Mouse (Mus musculus): ENCODE results near the gene Prepl. TPM values are rescaled to one million over a fixed set of nuclear protein-coding genes. Genes with fewer than 3 reads are reported as not detected.

The Prepl gene
- polyA plus RNA-seq, 1 experiment from 2014 or later, result 26.6 TPM

GRCm38 (mm10) chr17:85063560-85063959, 26.5 kb downstream of the Prepl start:
- H3K9me3 ChIP-seq, result no peaks in the 10 kb centered on the region
- no peak overlapping the region for H3K4me3 ChIP-seq (replicated peaks)
- H3K9ac ChIP-seq, result no peak overlapping the region
- H3K4me1 ChIP-seq (replicated peaks), result no peaks in the 10 kb centered on the region
- no peak overlapping the region for H3K4me2 ChIP-seq (replicated peaks)
- 89% methylated on average over 7 of the region's 7 CpGs for WGBS
- H3K27ac ChIP-seq, result no peak overlapping the region
- H3K36me3 ChIP-seq, result peaks cover 5% of the 10 kb centered on the region
- H3K27me3 ChIP-seq (replicated peaks), result no peaks in the 10 kb centered on the region
- no peak for ATAC-seq

DNA sequence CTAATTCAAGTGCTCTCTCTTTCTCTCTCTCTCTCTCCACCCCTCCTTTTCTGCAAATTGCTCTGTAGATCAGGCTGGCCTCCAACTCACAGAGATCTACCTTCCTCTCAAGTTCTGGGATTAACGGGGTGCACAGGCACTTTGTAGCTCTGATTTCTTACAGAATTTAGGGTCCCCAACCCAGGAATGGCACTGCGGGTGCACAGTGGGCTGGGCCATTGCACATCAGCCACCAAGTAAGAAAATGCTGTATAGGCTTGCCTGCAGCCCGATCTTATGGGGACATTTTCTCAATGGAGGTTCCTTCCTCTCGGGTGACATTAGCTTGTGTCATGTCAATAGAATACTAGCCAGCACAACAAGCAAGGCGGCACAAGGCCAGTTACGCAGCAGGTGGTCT, 30.9 kb downstream of the Prepl start:
- peaks cover 5% of the 10 kb centered on the region for H3K36me3 ChIP-seq
- no peaks in the 10 kb centered on the region for H3K9me3 ChIP-seq
- no peaks in the 10 kb centered on the region for H3K4me1 ChIP-seq (replicated peaks)
- WGBS, result 92% methylated on average over 6 of the region's 6 CpGs
- H3K27me3 ChIP-seq (replicated peaks), result no peaks in the 10 kb centered on the region
- H3K27ac ChIP-seq, result no peak overlapping the region
- H3K9ac ChIP-seq, result no peak overlapping the region
- H3K4me3 ChIP-seq (replicated peaks), result no peak overlapping the region
- H3K4me2 ChIP-seq (replicated peaks), result no peak overlapping the region
- no peak for ATAC-seq

GRCm38 (mm10) chr17:85058276-85058675, 31.8 kb downstream of the Prepl start:
- no peaks in the 10 kb centered on the region for H3K27me3 ChIP-seq (replicated peaks)
- H3K9ac ChIP-seq, result no peak overlapping the region
- no peaks in the 10 kb centered on the region; the same call in 1 of the 2 replicates for H3K36me3 ChIP-seq
- no peak for ATAC-seq
- no peak overlapping the region for H3K27ac ChIP-seq
- no peaks in the 10 kb centered on the region for H3K4me1 ChIP-seq (replicated peaks)
- WGBS, result 90% methylated on average over 7 of the region's 7 CpGs
- H3K4me3 ChIP-seq (replicated peaks), result no peak overlapping the region
- no peak overlapping the region for H3K4me2 ChIP-seq (replicated peaks)
- H3K9me3 ChIP-seq, result no peaks in the 10 kb centered on the region

DNA sequence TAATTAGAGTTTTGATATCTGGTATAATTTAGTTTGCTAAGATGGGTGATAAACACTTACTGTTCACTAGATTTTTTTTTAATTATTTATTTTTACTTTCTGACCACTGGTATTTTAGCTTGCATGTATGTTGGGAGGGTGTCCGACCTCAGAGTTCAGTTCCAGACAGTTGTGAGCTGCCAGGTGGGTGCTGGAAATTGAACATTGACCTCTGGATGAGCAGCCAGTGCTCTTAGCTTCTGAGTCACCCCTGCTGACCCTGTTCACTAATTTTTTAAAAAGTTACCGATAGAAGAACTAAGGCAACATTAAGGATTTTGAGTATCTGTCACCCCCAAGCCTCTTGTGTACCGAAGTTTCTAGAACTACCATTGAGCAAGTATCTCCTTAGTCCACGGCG, 41.7 kb downstream of the Prepl start:
- Histone ChIP-seq H3K9ac (no peak overlapping the region), H3K36me3 (no peaks in the 10 kb centered on the region), H3K4me3 (replicated peaks) (no peak overlapping the region), H3K4me1 (replicated peaks) (0 out of 2 replicates have a peak, but pooled peaks cover 4% of the 10 kb centered on the region), H3K27ac (no peak overlapping the region), H3K4me2 (replicated peaks) (no peak overlapping the region), H3K9me3 (no peaks in the 10 kb centered on the region), H3K27me3 (replicated peaks) (no peaks in the 10 kb centered on the region)
- WGBS, result 91% methylated on average over 5 of the region's 5 CpGs
- ATAC-seq, result no peak

GRCm38 (mm10) chr17:85045160-85045559, 44.9 kb downstream of the Prepl start:
- Histone ChIP-seq H3K36me3 (no peaks in the 10 kb centered on the region), H3K4me1 (replicated peaks) (peaks cover 4% of the 10 kb centered on the region; the same call in 1 of the 2 replicates), H3K9ac (no peak overlapping the region), H3K4me3 (replicated peaks) (no peak overlapping the region), H3K4me2 (replicated peaks) (no peak overlapping the region), H3K27me3 (replicated peaks) (no peaks in the 10 kb centered on the region), H3K27ac (no peak overlapping the region), H3K9me3 (no peaks in the 10 kb centered on the region)
- WGBS, result 83% methylated on average over 12 of the region's 12 CpGs
- ATAC-seq, result no peak

DNA sequence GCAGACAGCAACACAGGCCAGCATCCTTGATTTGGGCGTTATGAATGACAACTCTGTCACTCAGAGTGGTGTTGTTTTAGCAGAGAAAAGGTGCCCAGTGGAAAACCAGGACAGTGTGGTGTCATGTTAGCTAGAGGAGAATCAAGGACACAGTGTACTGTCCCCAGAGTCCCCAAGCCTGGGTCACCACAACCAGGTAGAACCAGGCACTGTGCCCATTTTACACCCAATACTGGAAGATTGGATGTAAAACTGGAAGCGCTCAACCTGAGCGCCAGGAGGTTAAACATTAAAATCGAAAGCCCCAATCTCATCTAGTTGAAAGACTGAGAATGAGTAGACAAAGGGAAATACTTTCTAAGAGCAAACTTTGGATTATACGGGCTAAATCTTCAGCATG, 45.6 kb downstream of the Prepl start:
- Histone ChIP-seq H3K4me3 (replicated peaks) (no peak overlapping the region), H3K4me1 (replicated peaks) (peaks cover 4% of the 10 kb centered on the region; the same call in 1 of the 2 replicates), H3K9ac (no peak overlapping the region), H3K27me3 (replicated peaks) (no peaks in the 10 kb centered on the region), H3K27ac (no peak overlapping the region), H3K9me3 (no peaks in the 10 kb centered on the region), H3K4me2 (replicated peaks) (no peak overlapping the region), H3K36me3 (no peaks in the 10 kb centered on the region)
- no peak for ATAC-seq
- 82% methylated on average over 5 of the region's 5 CpGs for WGBS

DNA sequence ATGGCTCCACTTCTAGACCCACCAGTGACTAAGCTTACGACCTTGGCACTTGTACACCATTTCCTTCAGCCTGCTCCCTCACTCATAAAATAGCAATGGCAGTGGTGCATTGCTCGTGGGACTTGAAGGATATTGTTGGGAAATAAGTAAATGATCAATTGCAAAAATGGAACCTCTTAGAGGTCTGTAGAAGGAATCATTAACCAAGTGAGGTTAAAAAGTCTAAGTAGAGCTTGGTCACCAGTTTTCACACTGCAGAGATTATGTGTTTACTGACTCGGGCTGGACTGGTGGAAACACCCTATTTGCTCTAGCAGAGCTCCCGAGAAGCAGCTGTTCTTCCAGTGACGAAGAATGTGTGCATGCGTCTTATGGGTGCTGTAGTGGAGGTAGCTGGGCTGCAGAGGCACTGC, 46.6 kb downstream of the Prepl start:
- Histone ChIP-seq H3K27ac (peak overlapping the region; percentile 48), H3K36me3 (no peaks in the 10 kb centered on the region), H3K27me3 (replicated peaks) (no peaks in the 10 kb centered on the region), H3K9me3 (no peaks in the 10 kb centered on the region), H3K4me2 (replicated peaks) (no peak overlapping the region), H3K4me3 (replicated peaks) (no peak overlapping the region), H3K9ac (no peak overlapping the region), H3K4me1 (replicated peaks) (peaks cover 4% of the 10 kb centered on the region; the same call in 1 of the 2 replicates)
- ATAC-seq, result peak; percentile 78
- WGBS, result 55% methylated on average over 6 of the region's 6 CpGs

- Histone ChIP-seq H3K4me2 (replicated peaks) (no peak overlapping the region), H3K9me3 (no peaks in the 10 kb centered on the region), H3K27ac (peak overlapping the region; percentile 23; the same call in 1 of the 2 replicates), H3K4me3 (replicated peaks) (no peak overlapping the region), H3K9ac (no peak overlapping the region), H3K36me3 (no peaks in the 10 kb centered on the region), H3K4me1 (replicated peaks) (peaks cover 4% of the 10 kb centered on the region; the same call in 1 of the 2 replicates), H3K27me3 (replicated peaks) (no peaks in the 10 kb centered on the region)
- 56% methylated on average over 6 of the region's 6 CpGs for WGBS
- ATAC-seq, result no peak
These were observed 47.6 kb downstream of the Prepl start for GRCm38 (mm10) chr17:85042419-85042818.

- no peak overlapping the region for H3K4me3 ChIP-seq (replicated peaks)
- peaks cover 4% of the 10 kb centered on the region; the same call in 1 of the 2 replicates for H3K4me1 ChIP-seq (replicated peaks)
- peak overlapping the region; percentile 61; the same call in 1 of the 2 replicates for H3K27ac ChIP-seq
- no peaks in the 10 kb centered on the region for H3K36me3 ChIP-seq
- no peak overlapping the region; the same call in 1 of the 2 replicates for H3K4me2 ChIP-seq (replicated peaks)
- H3K9me3 ChIP-seq, result no peaks in the 10 kb centered on the region
- peak; percentile 87 for ATAC-seq
- H3K27me3 ChIP-seq (replicated peaks), result no peaks in the 10 kb centered on the region
- no peak overlapping the region for H3K9ac ChIP-seq
- 48% methylated on average over 7 of the region's 7 CpGs for WGBS
These were observed 49.1 kb downstream of the Prepl start for GRCm38 (mm10) chr17:85040913-85041312.

GRCm38 (mm10) chr17:85038761-85039160, 51.3 kb downstream of the Prepl start:
- Histone ChIP-seq H3K27ac (no peak overlapping the region), H3K4me3 (replicated peaks) (no peak overlapping the region), H3K4me2 (replicated peaks) (no peak overlapping the region), H3K27me3 (replicated peaks) (no peaks in the 10 kb centered on the region), H3K4me1 (replicated peaks) (peaks cover 4% of the 10 kb centered on the region; the same call in 1 of the 2 replicates), H3K9ac (no peak overlapping the region), H3K9me3 (no peaks in the 10 kb centered on the region), H3K36me3 (no peaks in the 10 kb centered on the region)
- no peak for ATAC-seq
- WGBS, result 94% methylated on average over 5 of the region's 5 CpGs

DNA sequence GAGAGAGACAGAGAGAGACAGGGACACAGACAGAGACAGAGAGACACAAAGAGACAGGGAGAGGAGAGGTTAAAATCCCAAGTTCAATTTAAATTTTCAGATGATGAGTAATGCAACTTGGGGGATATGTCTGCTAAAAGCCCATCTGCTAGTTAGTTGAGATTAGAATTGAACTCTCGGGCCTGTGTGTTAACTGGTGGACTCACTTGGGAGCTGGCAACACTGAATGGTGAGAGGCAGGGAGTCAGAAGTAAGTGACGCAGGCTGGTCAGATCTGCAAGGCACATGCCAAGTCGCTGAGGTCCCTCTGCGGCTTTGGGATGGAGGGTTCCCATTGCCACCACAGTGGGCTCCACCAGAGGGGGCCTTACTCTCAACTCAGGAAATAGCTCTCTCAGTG, 51.7 kb downstream of the Prepl start:
- H3K4me3 ChIP-seq (replicated peaks), result no peak overlapping the region
- ATAC-seq, result no peak
- no peaks in the 10 kb centered on the region for H3K9me3 ChIP-seq
- no peak overlapping the region for H3K4me2 ChIP-seq (replicated peaks)
- no peaks in the 10 kb centered on the region for H3K27me3 ChIP-seq (replicated peaks)
- H3K36me3 ChIP-seq, result no peaks in the 10 kb centered on the region
- 78% methylated on average over 4 of the region's 4 CpGs for WGBS
- no peak overlapping the region for H3K9ac ChIP-seq
- no peak overlapping the region for H3K27ac ChIP-seq
- H3K4me1 ChIP-seq (replicated peaks), result peaks cover 2% of the 10 kb centered on the region; the same call in 1 of the 2 replicates

DNA sequence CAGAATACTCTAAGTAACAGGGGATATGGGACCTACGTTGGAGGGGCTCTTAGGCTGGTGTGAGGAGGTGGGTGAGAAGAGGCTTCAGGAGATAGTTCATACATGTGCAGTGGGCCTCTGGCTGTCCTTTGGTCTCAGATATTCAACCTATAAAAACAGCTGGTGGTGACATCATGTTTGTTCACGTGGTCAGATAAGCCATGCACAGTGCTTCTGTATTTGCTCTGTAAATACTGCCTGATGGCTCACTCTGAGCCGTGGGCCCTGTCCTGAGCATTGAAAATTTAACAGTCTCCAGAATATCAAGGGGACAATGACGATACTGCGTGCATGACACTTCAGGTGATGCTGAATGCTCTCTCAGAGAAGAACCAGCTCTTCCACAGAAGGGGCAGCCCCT, 52.2 kb downstream of the Prepl start:
- 54% methylated on average over 5 of the region's 5 CpGs for WGBS
- Histone ChIP-seq H3K4me1 (replicated peaks) (peaks cover 2% of the 10 kb centered on the region; the same call in 1 of the 2 replicates), H3K27ac (no peak overlapping the region), H3K4me3 (replicated peaks) (no peak overlapping the region), H3K27me3 (replicated peaks) (no peaks in the 10 kb centered on the region), H3K9ac (no peak overlapping the region), H3K36me3 (no peaks in the 10 kb centered on the region), H3K4me2 (replicated peaks) (no peak overlapping the region), H3K9me3 (no peaks in the 10 kb centered on the region)
- no peak for ATAC-seq

- no peaks in the 10 kb centered on the region for H3K9me3 ChIP-seq
- WGBS, result 54% methylated on average over 11 of the region's 11 CpGs
- no peaks in the 10 kb centered on the region for H3K4me1 ChIP-seq (replicated peaks)
- H3K4me2 ChIP-seq (replicated peaks), result no peak overlapping the region
- no peak for ATAC-seq
- H3K27ac ChIP-seq, result no peak overlapping the region
- no peaks in the 10 kb centered on the region for H3K36me3 ChIP-seq
- H3K9ac ChIP-seq, result no peak overlapping the region
- no peak overlapping the region for H3K4me3 ChIP-seq (replicated peaks)
- no peaks in the 10 kb centered on the region for H3K27me3 ChIP-seq (replicated peaks)
These were observed 56.0 kb downstream of the Prepl start for GRCm38 (mm10) chr17:85034068-85034467.

Data from intestine, embryonic 15.5 days (tissue).